Mouse (Mus musculus): ENCODE data around the gene Rassf1.

- TF ChIP-seq ZC3H11A (IDR thresholded peaks at IDR 0.05; ENCODE audit: borderline replicate concordance, low read depth, low read length) = no peak
- no peak for TF ChIP-seq HCFC1 (IDR thresholded peaks at IDR 0.05; ENCODE audit: borderline replicate concordance, insufficient read depth, low read length)
Observed at GRCm38 (mm10) chr9:107555701-107556100, 4.3 kb downstream of the Rassf1 start.

All from ES-E14 (cell line).